Mouse (Mus musculus) lung, postnatal 25 days (tissue): ENCODE measurements at regions not wholly inside any gene's neighbourhood (a gene's known extent, or its start where the extent isn't known, plus 50 kb on each side); places are given as distances from the start of the nearest gene placed in this dataset.
A peak's percentile ranks its signal among the peaks of the same experiment; 100 is the strongest.

Source experiments
- DNase-seq: peaks from one replicate; pipeline ENCODE4 v3.0.0; 2022; ENCODE audit warnings: low spot score

GRCm38 (mm10) chr3:21512081-21512480 lies 564.4 kb upstream of the Tbl1xr1 start:
- no peak for DNase-seq

GRCm38 (mm10) chr3:21524426-21524937 lies 552.0 kb upstream of the Tbl1xr1 start:
- peak; percentile 10 for DNase-seq

DNA sequence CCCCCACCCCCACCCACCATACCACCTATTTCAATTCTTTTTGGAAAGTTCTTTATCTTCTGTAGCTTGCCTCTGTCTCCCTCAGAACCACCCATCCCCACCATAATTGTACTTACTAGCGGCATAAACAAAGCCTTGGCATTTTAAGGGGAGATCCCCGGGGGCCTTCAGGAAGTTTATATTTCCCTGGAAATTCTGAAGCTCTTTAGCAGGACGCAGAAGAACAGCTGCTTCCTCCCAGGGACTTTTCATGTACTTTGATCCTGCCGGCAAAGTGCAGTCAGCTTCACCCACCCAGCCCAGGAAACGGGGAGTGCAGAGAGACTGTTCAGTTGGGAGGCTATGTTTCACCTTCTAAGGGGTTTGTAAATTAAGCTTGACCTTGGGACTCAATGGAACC lies 545.6 kb upstream of the Tbl1xr1 start:
- peak; percentile 28 for DNase-seq

- no peak for DNase-seq
Observed at GRCm38 (mm10) chr3:21539138-21539537, 537.3 kb upstream of the Tbl1xr1 start.

DNA sequence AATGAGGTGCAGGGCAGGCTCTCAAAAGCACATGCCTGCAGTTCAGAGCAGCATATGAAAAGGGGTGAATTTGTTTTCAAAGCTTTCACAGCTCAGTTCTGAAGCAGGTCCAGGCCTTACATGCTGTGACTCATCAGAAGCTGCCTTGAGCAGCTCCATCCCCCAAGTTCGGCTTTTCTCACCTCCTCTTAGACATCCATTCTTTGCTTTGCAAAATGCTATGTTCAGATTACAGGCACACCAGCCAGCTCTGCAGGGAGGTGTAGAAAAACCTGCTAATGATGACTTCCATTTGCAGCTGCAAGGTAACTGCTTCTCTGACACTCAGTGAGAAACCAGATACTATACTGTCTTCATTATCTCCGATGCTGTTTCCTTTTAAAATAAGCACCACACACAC lies 532.0 kb upstream of the Tbl1xr1 start:
- no peak for DNase-seq

- DNase-seq = no peak
Observed at GRCm38 (mm10) chr3:21545156-21545893, 531.1 kb upstream of the Tbl1xr1 start.

GRCm38 (mm10) chr3:21546411-21546810 lies 530.0 kb upstream of the Tbl1xr1 start:
- DNase-seq = no peak

GRCm38 (mm10) chr3:21549671-21550070 lies 526.8 kb upstream of the Tbl1xr1 start:
- DNase-seq = no peak

DNA sequence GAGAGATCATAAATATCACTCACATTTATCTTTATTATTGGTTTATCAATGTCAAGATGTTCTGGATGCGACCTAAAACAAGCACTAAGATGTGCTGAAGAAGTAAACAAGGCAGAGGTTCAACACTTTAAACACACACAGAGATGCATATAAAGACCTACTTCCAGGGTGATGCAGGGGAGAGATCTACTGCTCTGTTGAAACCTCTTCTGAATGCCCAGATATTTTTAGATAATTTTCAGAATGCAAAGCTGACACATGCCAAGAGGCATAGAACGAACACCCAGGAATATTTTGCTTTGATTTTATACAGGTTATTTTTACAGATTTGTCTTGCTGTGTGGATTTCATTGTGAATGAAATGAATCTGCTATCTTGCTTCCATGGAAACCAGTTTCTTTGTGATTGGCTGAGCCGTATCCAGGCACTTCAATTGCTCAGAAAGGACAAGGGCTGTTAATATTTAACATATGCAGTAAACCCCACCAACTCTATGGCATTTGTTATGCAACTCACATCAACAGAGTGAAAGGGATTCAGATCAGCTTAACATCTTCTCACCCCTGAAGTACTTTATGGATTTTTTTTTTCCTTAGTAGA lies 523.2 kb upstream of the Tbl1xr1 start:
- DNase-seq = peak; percentile 36

DNA sequence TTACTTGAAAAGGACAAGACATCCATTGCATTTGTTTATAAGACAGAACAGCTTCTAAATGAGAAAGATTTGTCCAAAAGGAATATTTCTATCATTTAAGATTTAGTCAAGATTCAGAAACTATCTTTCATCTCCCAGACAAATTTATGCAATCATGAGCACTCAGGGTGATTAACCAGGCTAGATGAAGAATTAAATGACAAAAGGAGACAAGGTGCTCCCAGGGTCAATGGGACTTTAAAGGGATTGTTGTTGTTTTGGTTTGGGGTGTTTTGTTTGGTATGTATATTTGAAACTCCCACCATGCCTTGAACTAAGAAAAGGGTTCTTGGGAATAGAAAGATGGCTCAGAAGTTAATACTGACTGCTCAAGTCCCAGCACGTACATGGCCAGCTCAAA lies 522.6 kb upstream of the Tbl1xr1 start:
- no peak for DNase-seq

- DNase-seq = no peak
Observed at GRCm38 (mm10) chr3:21557963-21558441, 518.5 kb upstream of the Tbl1xr1 start.

DNA sequence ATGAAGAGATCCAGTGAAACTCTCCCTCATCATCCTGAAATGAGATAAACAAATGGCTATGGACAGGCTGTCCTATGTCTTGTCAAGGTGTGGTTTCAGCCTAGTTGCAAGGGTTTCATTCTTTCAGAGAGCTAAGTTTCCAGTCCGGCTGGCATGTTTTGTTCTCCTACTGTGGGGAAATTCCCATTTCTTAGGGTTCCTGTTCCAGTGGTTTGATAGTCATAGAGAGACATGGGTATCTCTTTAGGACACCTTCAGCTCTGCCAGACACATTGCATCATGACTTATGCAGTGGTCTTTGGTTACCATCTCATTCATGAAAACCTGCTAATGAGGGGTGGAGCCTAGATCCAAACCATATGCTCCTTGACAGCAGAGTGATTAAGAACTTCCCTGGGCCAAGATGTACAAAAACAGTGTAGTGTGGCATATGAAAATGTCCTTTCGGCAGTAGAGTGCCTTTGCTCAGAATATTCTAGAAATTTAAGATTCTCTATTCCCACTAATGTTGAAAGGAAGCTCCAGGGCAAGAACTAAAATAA lies 513.6 kb upstream of the Tbl1xr1 start:
- DNase-seq = no peak

DNA sequence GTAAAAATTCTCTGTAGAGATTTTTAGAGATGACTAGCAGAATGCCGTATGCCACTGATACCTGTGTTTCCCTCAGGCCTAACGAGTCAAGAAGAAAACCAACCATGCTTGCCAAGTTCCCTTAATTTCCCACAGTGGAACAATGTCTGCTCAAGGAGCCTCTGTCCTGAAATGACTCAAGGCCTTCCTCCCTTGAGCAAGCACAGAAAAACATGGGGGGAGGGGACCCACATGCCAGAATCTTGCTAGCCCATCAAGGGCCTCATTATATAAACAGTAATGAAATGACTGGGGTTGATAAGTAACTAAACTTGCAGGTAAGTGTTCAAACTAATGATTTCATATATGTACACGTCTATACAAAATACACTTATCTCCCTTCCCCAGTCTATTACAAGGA lies 513.0 kb upstream of the Tbl1xr1 start:
- DNase-seq = peak; percentile 53

GRCm38 (mm10) chr3:21564211-21564781 lies 512.2 kb upstream of the Tbl1xr1 start:
- peak; percentile 69 for DNase-seq

DNA sequence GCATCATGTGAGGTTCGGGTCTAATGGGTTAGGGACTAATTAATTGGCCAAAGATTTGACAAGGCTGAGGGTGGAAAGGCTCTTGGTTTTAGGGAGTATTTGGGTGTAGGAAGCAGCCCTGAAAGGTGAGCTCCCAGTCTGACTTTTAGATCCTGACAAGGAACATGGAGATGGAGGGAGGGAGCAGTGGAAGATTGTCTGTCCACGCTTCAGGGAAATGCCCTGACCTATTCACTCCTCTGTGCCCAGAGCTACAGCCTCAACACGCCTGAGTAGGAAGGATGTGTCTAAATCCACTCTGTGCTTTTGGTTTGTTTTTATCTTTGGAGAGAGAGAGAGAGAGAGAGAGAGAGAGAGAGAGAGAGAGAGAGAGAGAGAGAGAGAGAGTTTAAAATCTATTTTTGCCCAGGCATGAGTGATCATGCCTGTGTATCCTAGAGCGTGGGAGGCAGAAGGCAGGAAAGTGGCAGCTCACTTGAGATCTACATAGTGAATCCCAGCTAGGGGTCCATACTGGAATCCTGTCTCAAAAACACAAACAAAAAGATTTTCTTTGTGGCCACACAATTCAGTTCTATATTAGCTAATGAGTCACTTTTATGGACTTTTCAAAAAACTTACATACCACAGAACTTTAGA lies 511.5 kb upstream of the Tbl1xr1 start:
- no peak for DNase-seq

GRCm38 (mm10) chr3:21569721-21570120 lies 506.7 kb upstream of the Tbl1xr1 start:
- peak; percentile 36 for DNase-seq

DNA sequence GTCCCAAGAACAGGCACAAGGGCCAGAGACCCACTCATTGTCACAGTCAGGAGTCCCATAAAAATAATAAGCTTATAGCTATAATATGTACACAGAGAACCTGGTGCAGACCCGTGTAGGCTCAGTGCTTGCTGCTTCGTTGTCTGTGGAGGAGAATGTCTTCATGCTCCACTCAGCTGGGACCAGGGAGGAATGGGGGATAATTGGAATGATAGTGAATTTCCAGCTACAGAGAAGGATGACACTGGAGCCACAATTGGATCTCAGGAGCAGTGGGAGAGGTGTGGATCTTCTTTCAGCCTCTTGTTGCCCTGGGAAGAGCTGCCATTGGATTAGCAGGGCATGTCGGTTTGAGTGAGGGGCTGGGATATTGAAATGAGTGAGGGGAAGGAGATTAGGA lies 497.8 kb upstream of the Tbl1xr1 start:
- DNase-seq = no peak

- no peak for DNase-seq
Observed at GRCm38 (mm10) chr3:21582122-21582521, 494.3 kb upstream of the Tbl1xr1 start.

- peak; percentile 23 for DNase-seq
Observed at GRCm38 (mm10) chr3:21585767-21586166, 490.7 kb upstream of the Tbl1xr1 start.

GRCm38 (mm10) chr3:21606846-21607245 lies 469.6 kb upstream of the Tbl1xr1 start:
- no peak for DNase-seq

DNA sequence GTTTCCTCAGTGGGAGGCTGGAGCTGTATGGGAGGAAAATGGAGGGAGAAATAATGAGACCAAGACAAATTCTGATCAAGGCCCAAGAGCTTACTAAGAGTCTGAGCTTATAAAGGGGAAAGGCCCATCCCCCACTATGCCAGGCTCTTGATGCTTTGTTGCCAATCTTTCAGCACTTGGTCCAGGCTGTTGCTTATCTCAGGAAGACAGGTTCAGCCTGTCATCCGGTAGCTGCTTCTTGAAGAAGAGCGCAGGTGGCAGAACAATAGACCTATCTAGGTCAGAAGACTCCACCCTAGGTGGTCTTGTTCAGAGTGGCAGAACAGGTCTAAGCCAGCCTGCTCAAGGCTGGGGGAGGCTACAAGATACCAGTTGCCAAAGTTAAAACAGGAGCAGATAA lies 466.2 kb upstream of the Tbl1xr1 start:
- DNase-seq = no peak

GRCm38 (mm10) chr3:21621745-21622144 lies 454.7 kb upstream of the Tbl1xr1 start:
- no peak for DNase-seq
